Mouse (Mus musculus): Measurements from ENCODE around the gene Gm28576. TPM values are rescaled to one million over a fixed set of nuclear protein-coding genes. Genes with fewer than 3 reads are reported as not detected.
"Not testable (repeated sequence)": the region's sequence is repeated elsewhere in the genome, so short reads cannot be mapped to it uniquely, and the experiment has no call there.

The Gm28576 gene
- polyA plus RNA-seq (2014; fragmentation: Nextera tagmentation; extraction: Ambion mirVana), result not detected in 2 replicates

GRCm38 (mm10) chrY:7722641-7723040 is at the start of gene Gm28576:
Gene Gm28576 (plus strand): TSS chrY:7722941.
- not testable (repeated sequence) for ATAC-seq (ENCODE audit: low FRiP score); H3K9me3 ChIP-seq (ENCODE audit: control insufficient read depth, low read length); H3K4me1 ChIP-seq (ENCODE audit: control insufficient read depth, insufficient read depth, low read length); H3K27ac ChIP-seq (ENCODE audit: low read depth, low read length); H3K9ac ChIP-seq (ENCODE audit: low read length); H3K27me3 ChIP-seq (ENCODE audit: control insufficient read depth, insufficient read depth, low read length); H3K4me3 ChIP-seq (ENCODE audit: low read depth, low read length); H3K4me2 ChIP-seq; H3K36me3 ChIP-seq (ENCODE audit: control insufficient read depth, insufficient read depth, low read length); DNase-seq (ENCODE audit: low spot score, missing footprints)
- WGBS, result no CpG with 5 or more reads among the region's 8 CpGs

Other genes starting within 250 kb of the Gm28576 start
- 0.04 and 0.06 TPM in 2 replicates for gene Gm20826, start 84.5 kb upstream of the Gm28576 start, polyA plus RNA-seq (2014; fragmentation: Nextera tagmentation; extraction: Ambion mirVana)